Mouse (Mus musculus) Patski (cell line): ENCODE results near the gene Nudt4. TPM values are rescaled to one million over a fixed set of nuclear protein-coding genes. Genes with fewer than 3 reads are reported as not detected.

Experiments used
- ATAC-seq: fragments of 100-300 bp; one replicate; pipeline ENCODE4 v1.8.0; 2021
- CTCF ChIA-PET: fragments of 350-600 bp; sonication (Branson Sonifier 250); formaldehyde crosslinking; loops from one replicate; lab custom pipeline; 2022; ENCODE audit warnings: inconsistent platforms; lab: Charles Lee
- POLR2A ChIA-PET: fragments of 350-600 bp; sonication (Branson Sonifier 250); formaldehyde crosslinking; loops from one replicate; lab custom pipeline; 2022; ENCODE audit warnings: antibody characterized with exemption, inconsistent platforms; lab: Charles Lee
- DNase-seq: peaks from one replicate; pipeline ENCODE4 v3.0.0-alpha.2; 2011; ENCODE audit warnings: low read depth, low spot score
- H3K27me3 ChIP-seq: fragments of 371-371 bp; one replicate; pipeline ENCODE4 v1.5.1; 2021
- CTCF ChIP-seq: fragments of 100-300 bp; IDR thresholded peaks from one replicate; pipeline ENCODE4 v1.5.1; 2021
- in situ Hi-C: fragments of 300-500 bp; cut with MboI; formaldehyde crosslinking; loops from 3 replicates; pipeline ENCODE4 v1.11.1; 2018; ENCODE audit warnings: low pct_unique_long_range_greater_than_20kb, mixed read lengths
- polyA plus RNA-seq: library from polyadenylated mRNA; unstranded; gene quantifications from one replicate; pipeline ENCODE4 v1.2.3, GENCODE M21; 2021

Gene Nudt4
- polyA plus RNA-seq, result 68.6 TPM

GRCm38 (mm10) chr10:95563851-95564845 lies at the start of gene Nudt4:
Gene Nudt4 (minus strand): TSS chr10:95564146.
- no peak for DNase-seq
- ChIA-PET POLR2A (interaction anchor here (1.0 to 1.6 kb wide), 2 partner anchors 65 to 298 kb away, joined by 3 to 4 read pairs; no protein-coding TSS in a partner anchor), CTCF (interaction anchor here (1.4 kb wide), 1 partner anchor 45 kb away, joined by 4 read pairs; no protein-coding TSS in a partner anchor)
- in situ Hi-C loops, result loop anchor here (10.0 kb wide), 1 partner anchor 161 kb away; no protein-coding TSS in a partner anchor
- TF ChIP-seq CTCF, result no peak
- peak; percentile 78 for ATAC-seq
- no peaks in the 10 kb centered on the region for H3K27me3 ChIP-seq

GRCm38 (mm10) chr10:95611331-95611721 lies 47.4 kb upstream of the Nudt4 start:
- in situ Hi-C loops, result no loop called here
- H3K27me3 ChIP-seq, result peaks cover 2% of the 10 kb centered on the region
- DNase-seq (no peak), ATAC-seq (no peak)
- TF ChIP-seq CTCF, result no peak
- ChIA-PET POLR2A (no interaction called here), CTCF (no interaction called here)

GRCm38 (mm10) chr10:95610666-95611330 lies 46.9 kb upstream of the Nudt4 start:
- H3K27me3 ChIP-seq, result peaks cover 2% of the 10 kb centered on the region
- POLR2A ChIA-PET, result no interaction called here
- no peak for TF ChIP-seq CTCF
- CTCF ChIA-PET, result no interaction called here
- in situ Hi-C loops, result no loop called here
- no peak for DNase-seq
- ATAC-seq, result no peak

GRCm38 (mm10) chr10:95604979-95605613 lies 41.1 kb upstream of the Nudt4 start:
- POLR2A ChIA-PET, result no interaction called here
- TF ChIP-seq CTCF, result no peak
- no peak for ATAC-seq
- in situ Hi-C loops, result no loop called here
- peaks cover 2% of the 10 kb centered on the region for H3K27me3 ChIP-seq
- DNase-seq, result no peak
- CTCF ChIA-PET, result no interaction called here

- in situ Hi-C loops, result no loop called here
- no peak for DNase-seq
- POLR2A ChIA-PET, result no interaction called here
Observed at GRCm38 (mm10) chr10:95600527-95600926, 36.6 kb upstream of the Nudt4 start.

GRCm38 (mm10) chr10:95599740-95600139 lies 35.8 kb upstream of the Nudt4 start:
- POLR2A ChIA-PET, result no interaction called here
- CTCF ChIA-PET, result no interaction called here
- DNase-seq (no peak), ATAC-seq (no peak)
- H3K27me3 ChIP-seq, result no peaks in the 10 kb centered on the region
- in situ Hi-C loops, result no loop called here
- no peak for TF ChIP-seq CTCF

More at GRCm38 (mm10) chr10:95600527-95600926, 36.6 kb upstream of the Nudt4 start:
- no peak for ATAC-seq
- no peaks in the 10 kb centered on the region for H3K27me3 ChIP-seq
- CTCF ChIA-PET, result interaction anchor here (1.1 kb wide), 1 partner anchor 9 kb away, joined by 3 read pairs; no protein-coding TSS in a partner anchor
- TF ChIP-seq CTCF, result no peak

GRCm38 (mm10) chr10:95598056-95598587 lies 34.2 kb upstream of the Nudt4 start:
- in situ Hi-C loops, result no loop called here
- no peak for ATAC-seq

GRCm38 (mm10) chr10:95595852-95596639 lies 32.1 kb upstream of the Nudt4 start:
- in situ Hi-C loops, result no loop called here
- no peak for TF ChIP-seq CTCF
- H3K27me3 ChIP-seq, result no peaks in the 10 kb centered on the region
- CTCF ChIA-PET, result no interaction called here
- POLR2A ChIA-PET, result no interaction called here
- DNase-seq, result no peak
- no peak for ATAC-seq

More at GRCm38 (mm10) chr10:95598056-95598587, 34.2 kb upstream of the Nudt4 start:
- no peak for TF ChIP-seq CTCF
- ChIA-PET POLR2A (no interaction called here), CTCF (no interaction called here)
- H3K27me3 ChIP-seq, result no peaks in the 10 kb centered on the region
- no peak for DNase-seq

DNA sequence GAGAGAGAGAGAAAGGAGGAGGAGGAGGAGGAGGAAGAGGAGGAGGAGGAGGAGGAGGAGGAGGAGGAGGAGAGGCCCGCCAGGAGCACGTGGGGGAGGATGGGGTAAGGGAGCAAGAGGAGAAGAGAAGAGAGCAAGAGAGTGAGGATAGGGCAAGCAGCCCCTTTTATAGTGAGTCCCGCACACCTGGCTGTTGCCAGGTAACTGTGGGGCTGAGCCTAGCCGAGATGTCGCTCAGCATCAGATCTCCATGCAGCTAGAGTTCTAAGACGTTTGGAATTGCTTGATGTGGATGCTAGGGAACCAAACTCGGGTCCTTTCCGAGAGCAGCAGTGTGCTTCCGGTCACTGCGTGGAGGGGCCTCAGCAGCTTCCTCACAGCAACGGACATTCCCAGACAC lies 30.5 kb upstream of the Nudt4 start:
- in situ Hi-C loops, result no loop called here
- DNase-seq (no peak), ATAC-seq (no peak)
- no peaks in the 10 kb centered on the region for H3K27me3 ChIP-seq
- no peak for TF ChIP-seq CTCF
- ChIA-PET CTCF (no interaction called here), POLR2A (no interaction called here)
